Mouse (Mus musculus) bone marrow macrophage, adult 2 months (primary cell): ENCODE data around the gene Efcc1.

Experiments
- CTCF ChIP-seq: IDR thresholded peaks from 2 replicates; pipeline ENCODE4 v1.5.1; 2012; ENCODE audit warnings: low read depth, mild to moderate bottlenecking, low read length, moderate library complexity
- POLR2A ChIP-seq: IDR thresholded peaks from 2 replicates; pipeline ENCODE4 v1.6.1; 2012; ENCODE audit warnings: mild to moderate bottlenecking, low read depth, low read length, borderline replicate concordance

DNA sequence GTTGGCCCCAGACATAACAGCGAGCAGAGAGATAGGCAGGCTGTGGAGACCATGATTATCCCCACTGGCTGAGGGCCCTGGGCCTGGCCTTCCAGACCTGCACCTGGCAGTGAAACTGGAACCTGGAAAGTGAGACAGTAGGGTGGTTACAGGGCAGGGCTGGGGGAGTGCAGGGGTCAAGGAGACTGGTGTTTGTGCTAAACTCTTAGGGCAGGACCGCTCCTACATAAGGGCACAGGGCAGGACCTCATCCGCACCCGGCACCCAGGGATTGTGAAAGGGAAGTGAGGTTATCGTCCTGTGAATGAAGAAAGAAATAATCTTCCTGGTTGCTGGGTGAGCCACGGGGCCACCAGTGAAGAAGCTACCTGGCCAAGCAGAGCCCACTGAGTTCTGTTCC lies 59.1 kb downstream of the Efcc1 start:
- TF ChIP-seq CTCF (no peak), POLR2A (no peak)
